Mouse (Mus musculus): Measurements from ENCODE around the gene Myh14. TPM values are rescaled to one million over a fixed set of nuclear protein-coding genes. Genes with fewer than 3 reads are reported as not detected.

Myh14 gene
- polyA plus RNA-seq, 1 experiment from 2014 or later, result 70.3 TPM

DNA sequence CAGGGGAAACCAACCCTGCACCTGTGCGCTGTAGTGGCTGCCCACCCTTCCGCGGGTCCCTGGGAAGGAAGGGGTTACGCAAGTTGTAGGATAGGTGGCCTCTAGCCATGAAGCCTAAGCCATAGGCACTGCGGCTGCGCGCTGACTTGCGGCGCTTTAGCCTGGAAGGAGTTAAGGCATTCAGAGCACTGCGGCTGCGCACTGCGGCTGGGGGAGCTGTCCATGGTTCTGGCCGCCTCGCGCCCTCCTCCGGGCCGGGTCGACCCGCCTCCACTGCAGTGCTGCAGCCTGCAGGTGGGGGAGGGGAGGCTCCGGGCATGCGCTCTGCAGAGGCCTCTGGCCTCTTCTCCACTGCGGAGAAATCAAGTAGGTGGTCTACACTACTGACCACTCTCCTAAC is 76.9 kb downstream of the Myh14 start:
- ATAC-seq, result peak; percentile 22; the same call in 1 of the 2 replicates
- no peak overlapping the region for H3K27ac ChIP-seq (ENCODE audit: low read length)
- H3K27me3 ChIP-seq (replicated peaks; ENCODE audit: control insufficient read depth, insufficient read depth, low read length), result peaks cover 34% of the 10 kb centered on the region
- peaks cover 10% of the 10 kb centered on the region for H3K4me1 ChIP-seq (ENCODE audit: control insufficient read depth, insufficient read depth, low read length)
- H3K36me3 ChIP-seq (ENCODE audit: control insufficient read depth, insufficient read depth, low read length), result no peaks in the 10 kb centered on the region
- H3K4me3 ChIP-seq (ENCODE audit: low read length), result no peak overlapping the region
- H3K9me3 ChIP-seq (ENCODE audit: control insufficient read depth, low read length), result no peaks in the 10 kb centered on the region
- H3K9ac ChIP-seq (ENCODE audit: low read depth, low read length), result no peak overlapping the region
- H3K4me2 ChIP-seq (ENCODE audit: low read depth, low read length), result no peak overlapping the region
- under 1% methylated on average over 21 of the region's 22 CpGs for WGBS

DNA sequence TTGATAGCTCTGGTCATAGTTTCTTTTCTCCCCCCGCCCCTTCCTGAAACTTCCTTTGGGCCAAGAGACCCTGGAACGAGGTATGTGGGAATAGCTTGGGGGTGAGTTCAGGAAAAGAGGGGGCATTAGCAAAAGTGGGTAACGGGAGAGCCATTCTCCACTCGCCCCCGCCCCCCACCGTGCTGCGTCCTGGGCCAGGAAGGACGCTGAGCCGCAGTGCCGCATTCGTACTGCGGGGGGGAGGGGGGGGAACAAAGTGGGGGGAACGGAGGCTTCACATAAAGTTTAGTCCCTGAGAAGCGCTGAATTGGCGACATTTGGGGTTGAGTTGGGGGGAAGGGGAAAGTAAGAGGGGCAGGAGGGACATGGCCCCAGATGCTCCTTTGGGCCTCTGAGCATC is 77.6 kb downstream of the Myh14 start:
- Histone ChIP-seq H3K27me3 (replicated peaks; ENCODE audit: control insufficient read depth, insufficient read depth, low read length) (peaks cover 41% of the 10 kb centered on the region), H3K4me1 (ENCODE audit: control insufficient read depth, insufficient read depth, low read length) (peaks cover 14% of the 10 kb centered on the region), H3K4me3 (ENCODE audit: low read length) (no peak overlapping the region), H3K9ac (ENCODE audit: low read depth, low read length) (no peak overlapping the region), H3K4me2 (ENCODE audit: low read depth, low read length) (no peak overlapping the region), H3K27ac (ENCODE audit: low read length) (no peak overlapping the region), H3K9me3 (ENCODE audit: control insufficient read depth, low read length) (no peaks in the 10 kb centered on the region), H3K36me3 (ENCODE audit: control insufficient read depth, insufficient read depth, low read length) (no peaks in the 10 kb centered on the region)
- 3% methylated on average over 15 of the region's 15 CpGs for WGBS
- ATAC-seq, result no peak

DNA sequence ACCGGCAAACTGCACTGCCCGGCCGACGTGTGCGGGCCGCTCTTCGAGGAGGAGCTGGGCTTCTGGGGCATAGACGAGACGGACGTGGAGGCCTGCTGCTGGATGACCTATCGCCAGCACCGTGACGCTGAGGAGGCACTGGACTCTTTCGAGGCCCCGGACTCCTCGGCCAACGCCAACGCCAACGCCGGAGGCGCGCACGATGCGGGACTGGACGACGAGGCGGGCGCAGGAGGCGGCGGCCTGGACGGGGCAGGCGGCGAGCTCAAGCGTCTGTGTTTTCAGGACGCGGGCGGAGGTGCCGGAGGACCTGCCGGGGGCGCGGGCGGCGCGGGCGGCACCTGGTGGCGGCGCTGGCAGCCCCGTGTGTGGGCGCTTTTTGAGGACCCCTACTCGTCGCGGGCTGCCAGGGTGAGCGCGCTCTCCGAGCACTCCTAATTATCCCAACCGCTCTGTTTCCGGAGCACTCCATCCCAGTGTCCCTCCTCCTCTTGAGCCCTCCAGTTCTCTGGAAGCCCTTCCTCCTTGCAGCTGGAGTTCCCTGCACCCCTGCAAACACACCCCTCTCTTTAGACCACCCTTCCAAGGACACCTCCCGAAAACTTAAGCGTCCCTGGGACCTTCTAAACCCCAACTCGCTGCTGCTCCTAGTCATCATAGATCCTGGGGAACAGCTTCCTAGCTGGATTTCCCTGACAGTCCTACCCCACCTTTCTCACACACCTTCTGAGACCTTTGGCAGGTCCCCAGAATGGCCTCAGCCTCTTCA is 79.1 kb downstream of the Myh14 start:
- H3K36me3 ChIP-seq (ENCODE audit: control insufficient read depth, insufficient read depth, low read length), result no peaks in the 10 kb centered on the region
- H3K4me1 ChIP-seq (ENCODE audit: control insufficient read depth, insufficient read depth, low read length), result peaks cover 17% of the 10 kb centered on the region
- H3K4me2 ChIP-seq (ENCODE audit: low read depth, low read length), result peak overlapping the region; percentile 99
- H3K27me3 ChIP-seq (replicated peaks; ENCODE audit: control insufficient read depth, insufficient read depth, low read length), result peaks cover 54% of the 10 kb centered on the region
- H3K9me3 ChIP-seq (ENCODE audit: control insufficient read depth, low read length), result no peaks in the 10 kb centered on the region
- H3K4me3 ChIP-seq (ENCODE audit: low read length), result peak overlapping the region; percentile 60
- peak overlapping the region; percentile 66 for H3K9ac ChIP-seq (ENCODE audit: low read depth, low read length)
- H3K27ac ChIP-seq (ENCODE audit: low read length), result no peak overlapping the region
- WGBS, result under 1% methylated on average over 60 of the region's 60 CpGs
- ATAC-seq, result no peak

DNA sequence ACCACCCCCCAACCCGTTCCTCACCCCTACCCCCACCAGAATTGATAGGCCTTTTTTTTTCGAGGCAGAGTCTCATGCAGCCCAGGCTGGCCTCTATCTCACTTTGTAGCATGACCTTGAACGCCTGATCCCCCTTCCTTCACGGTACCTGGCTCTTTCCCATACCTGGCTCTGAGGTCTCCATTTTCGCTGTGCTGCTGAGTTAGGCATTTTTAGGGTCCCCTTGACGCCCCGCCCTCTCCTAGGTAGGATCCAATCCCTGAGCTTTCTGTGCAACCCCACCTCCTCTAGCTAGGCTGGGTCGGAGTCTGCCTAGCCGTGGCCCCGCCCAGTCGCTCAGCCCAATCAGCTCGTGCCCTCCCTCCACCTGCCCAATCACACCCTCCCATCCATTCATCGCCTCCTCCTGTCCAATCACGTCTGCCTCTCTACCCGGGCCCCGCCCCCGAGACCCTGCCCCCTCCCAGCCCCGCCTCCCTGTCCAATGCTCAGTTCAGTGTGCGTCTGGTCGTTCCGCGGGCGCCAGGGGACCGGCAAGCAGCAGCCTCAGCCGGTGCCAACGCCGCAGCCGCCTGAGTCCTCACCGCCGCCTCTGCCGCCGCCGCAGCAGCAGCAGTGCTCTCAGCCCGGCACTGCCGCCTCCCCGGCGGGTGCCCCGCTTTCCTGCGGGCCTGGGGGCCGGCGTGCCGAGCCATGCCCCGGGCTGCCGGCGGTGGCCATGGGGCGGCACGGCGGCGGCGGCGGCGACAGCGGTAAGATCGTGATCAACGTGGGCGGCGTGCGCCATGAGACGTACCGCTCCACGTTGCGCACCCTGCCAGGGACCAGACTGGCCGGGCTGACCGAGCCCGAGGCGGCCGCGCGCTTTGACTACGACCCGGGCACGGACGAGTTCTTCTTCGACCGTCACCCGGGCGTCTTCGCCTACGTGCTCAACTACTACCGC is 80.0 kb downstream of the Myh14 start, which contains the start of gene Kcnc3:
Gene Kcnc3 (plus strand): TSS at position 263 of the 946 bp plus-strand sequence.
- Histone ChIP-seq H3K4me2 (ENCODE audit: low read depth, low read length) (peak within 1 kb of the TSS; percentile 99), H3K4me1 (ENCODE audit: control insufficient read depth, insufficient read depth, low read length) (peaks cover 17% of the 10 kb centered on the region), H3K9me3 (ENCODE audit: control insufficient read depth, low read length) (no peaks in the 10 kb centered on the region), H3K9ac (ENCODE audit: low read depth, low read length) (peak within 1 kb of the TSS; percentile 66), H3K36me3 (ENCODE audit: control insufficient read depth, insufficient read depth, low read length) (no peaks in the 10 kb centered on the region), H3K27ac (ENCODE audit: low read length) (no peak within 1 kb of the TSS), H3K4me3 (ENCODE audit: low read length) (peak within 1 kb of the TSS; percentile 60), H3K27me3 (replicated peaks; ENCODE audit: control insufficient read depth, insufficient read depth, low read length) (peaks cover 62% of the 10 kb centered on the region)
- ATAC-seq, result peak; percentile 95
- WGBS, result under 1% methylated on average over 79 of the region's 80 CpGs

DNA sequence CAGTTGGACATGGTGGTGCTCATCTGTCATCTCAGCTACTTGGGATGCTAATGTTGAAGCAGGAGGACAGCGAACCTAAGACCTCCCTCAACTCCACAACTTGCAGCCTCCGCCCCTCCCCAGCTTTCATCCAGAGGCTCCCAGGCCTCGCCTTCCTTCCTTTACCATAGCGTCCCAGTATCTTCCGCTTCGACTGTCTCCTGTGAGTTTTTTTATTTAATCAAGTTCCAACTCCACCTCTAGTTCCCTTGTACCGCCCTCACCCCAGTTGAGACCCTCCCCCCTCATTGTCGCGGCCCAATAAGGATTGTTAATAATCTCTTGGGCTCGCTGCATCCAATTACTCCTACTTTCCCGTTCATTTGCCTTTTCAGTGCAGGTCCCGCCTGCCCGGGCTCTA is 80.7 kb downstream of the Myh14 start:
- peak overlapping the region; percentile 27; the same call in 1 of the 2 replicates for H3K4me3 ChIP-seq (ENCODE audit: low read length)
- no peak overlapping the region for H3K9ac ChIP-seq (ENCODE audit: low read depth, low read length)
- H3K36me3 ChIP-seq (ENCODE audit: control insufficient read depth, insufficient read depth, low read length), result no peaks in the 10 kb centered on the region
- peak overlapping the region; percentile 99 for H3K4me2 ChIP-seq (ENCODE audit: low read depth, low read length)
- H3K9me3 ChIP-seq (ENCODE audit: control insufficient read depth, low read length), result no peaks in the 10 kb centered on the region
- 5% methylated on average over 13 of the region's 13 CpGs for WGBS
- H3K27me3 ChIP-seq (replicated peaks; ENCODE audit: control insufficient read depth, insufficient read depth, low read length), result peaks cover 70% of the 10 kb centered on the region
- no peak for ATAC-seq
- H3K4me1 ChIP-seq (ENCODE audit: control insufficient read depth, insufficient read depth, low read length), result peaks cover 17% of the 10 kb centered on the region
- no peak overlapping the region for H3K27ac ChIP-seq (ENCODE audit: low read length)

DNA sequence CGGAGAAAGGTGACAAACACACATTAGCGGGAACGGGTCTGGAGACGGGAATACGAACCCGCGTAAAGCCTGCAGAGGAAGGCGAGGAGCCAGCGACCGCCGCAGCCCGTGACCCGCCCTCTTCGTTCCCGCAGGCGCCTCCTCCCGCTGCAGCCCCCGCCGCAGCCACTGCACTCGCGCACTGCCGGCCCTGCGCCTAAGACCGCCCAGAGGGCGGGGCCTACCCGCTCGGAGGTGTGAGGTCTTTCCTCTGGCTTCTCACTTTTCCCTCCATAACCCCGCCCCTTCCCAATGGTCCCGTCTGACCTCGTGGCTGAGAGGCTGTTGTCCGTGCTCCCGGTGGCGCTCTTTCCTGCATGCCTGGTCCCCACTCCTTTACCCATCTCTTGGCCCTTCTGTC is 81.5 kb downstream of the Myh14 start:
- Histone ChIP-seq H3K9me3 (ENCODE audit: control insufficient read depth, low read length) (no peaks in the 10 kb centered on the region), H3K27ac (ENCODE audit: low read length) (no peak overlapping the region), H3K4me2 (ENCODE audit: low read depth, low read length) (peak overlapping the region; percentile 71), H3K9ac (ENCODE audit: low read depth, low read length) (peak overlapping the region; percentile 46; the same call in 1 of the 2 replicates), H3K4me3 (ENCODE audit: low read length) (peak overlapping the region; percentile 48), H3K27me3 (replicated peaks; ENCODE audit: control insufficient read depth, insufficient read depth, low read length) (peaks cover 73% of the 10 kb centered on the region), H3K4me1 (ENCODE audit: control insufficient read depth, insufficient read depth, low read length) (peaks cover 17% of the 10 kb centered on the region), H3K36me3 (ENCODE audit: control insufficient read depth, insufficient read depth, low read length) (no peaks in the 10 kb centered on the region)
- WGBS, result under 1% methylated on average over 27 of the region's 33 CpGs
- ATAC-seq, result peak; percentile 47

DNA sequence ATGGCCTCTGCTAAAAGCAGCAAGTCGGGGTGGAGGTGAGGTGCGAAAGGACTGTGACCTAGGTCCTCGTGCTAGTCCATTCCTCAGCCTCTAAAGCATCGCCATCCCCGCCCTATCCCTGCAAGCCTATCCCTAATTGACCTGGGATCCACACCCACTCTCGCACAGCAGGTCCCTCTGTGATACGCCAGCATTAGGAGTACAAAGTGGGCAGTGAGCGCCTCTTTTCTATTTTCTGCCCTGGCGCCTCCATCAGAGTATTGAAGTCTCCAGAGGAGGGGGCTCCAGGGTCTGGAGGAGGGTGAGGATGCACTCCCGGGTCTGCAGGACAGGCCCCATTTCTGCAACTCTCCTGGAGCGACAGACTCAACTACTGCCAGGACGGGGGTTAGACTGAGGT is 82.3 kb downstream of the Myh14 start:
- Histone ChIP-seq H3K9me3 (ENCODE audit: control insufficient read depth, low read length) (no peaks in the 10 kb centered on the region), H3K27me3 (replicated peaks; ENCODE audit: control insufficient read depth, insufficient read depth, low read length) (peaks cover 69% of the 10 kb centered on the region), H3K36me3 (ENCODE audit: control insufficient read depth, insufficient read depth, low read length) (no peaks in the 10 kb centered on the region), H3K9ac (ENCODE audit: low read depth, low read length) (no peak overlapping the region; the same call in 1 of the 2 replicates), H3K4me3 (ENCODE audit: low read length) (peak overlapping the region; percentile 48; the same call in 1 of the 2 replicates), H3K4me1 (ENCODE audit: control insufficient read depth, insufficient read depth, low read length) (peaks cover 15% of the 10 kb centered on the region), H3K27ac (ENCODE audit: low read length) (no peak overlapping the region), H3K4me2 (ENCODE audit: low read depth, low read length) (peak overlapping the region; percentile 71)
- ATAC-seq, result no peak
- 8% methylated on average over 12 of the region's 12 CpGs for WGBS

DNA sequence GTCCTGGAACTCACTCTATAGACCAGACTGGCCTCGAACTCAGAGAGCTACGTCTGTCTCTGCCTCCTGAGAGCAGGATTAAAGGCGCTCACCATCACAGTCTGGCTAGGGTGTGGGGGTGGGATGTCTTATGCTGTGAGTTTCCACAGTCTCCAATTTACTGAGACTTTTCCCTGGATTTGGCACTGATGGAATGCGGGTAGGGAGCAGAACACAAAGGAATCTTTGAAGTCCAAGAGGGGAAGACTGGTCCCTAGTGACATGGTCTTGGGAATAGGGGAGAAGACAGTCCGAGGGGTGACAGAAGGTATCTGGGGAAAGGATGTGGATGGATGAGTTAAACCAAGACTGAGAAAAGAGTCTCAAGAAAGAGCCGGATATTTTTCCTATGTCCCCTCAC is 83.0 kb downstream of the Myh14 start:
- Histone ChIP-seq H3K4me1 (ENCODE audit: control insufficient read depth, insufficient read depth, low read length) (peaks cover 15% of the 10 kb centered on the region), H3K27me3 (replicated peaks; ENCODE audit: control insufficient read depth, insufficient read depth, low read length) (peaks cover 63% of the 10 kb centered on the region), H3K4me2 (ENCODE audit: low read depth, low read length) (no peak overlapping the region), H3K9me3 (ENCODE audit: control insufficient read depth, low read length) (no peaks in the 10 kb centered on the region), H3K27ac (ENCODE audit: low read length) (no peak overlapping the region), H3K9ac (ENCODE audit: low read depth, low read length) (no peak overlapping the region), H3K36me3 (ENCODE audit: control insufficient read depth, insufficient read depth, low read length) (no peaks in the 10 kb centered on the region), H3K4me3 (ENCODE audit: low read length) (no peak overlapping the region)
- WGBS, result 42% methylated on average over 6 of the region's 6 CpGs
- ATAC-seq, result no peak

DNA sequence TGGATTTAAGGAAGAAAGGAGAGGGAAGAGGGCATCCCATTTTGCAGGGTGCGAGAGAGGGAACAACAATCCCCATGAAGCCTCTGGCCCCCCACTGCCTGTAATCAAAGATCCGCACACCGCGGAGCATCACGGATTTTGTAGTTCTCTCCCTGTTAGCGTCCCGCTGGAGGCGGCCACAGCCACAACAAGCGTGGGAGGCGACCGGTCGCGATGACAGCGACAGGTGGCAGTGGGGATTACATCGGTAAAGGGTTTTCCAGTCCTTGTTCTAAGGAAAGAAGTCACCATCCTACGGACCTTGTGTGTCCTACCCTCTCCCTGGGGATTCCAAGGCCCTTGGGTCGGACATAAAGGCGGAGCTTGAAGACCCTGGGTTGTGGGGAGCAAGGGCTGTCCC is 83.7 kb downstream of the Myh14 start:
- 1% methylated on average over 18 of the region's 18 CpGs for WGBS
- H3K9ac ChIP-seq (ENCODE audit: low read depth, low read length), result no peak overlapping the region
- H3K4me2 ChIP-seq (ENCODE audit: low read depth, low read length), result peak overlapping the region; percentile 26
- no peak for ATAC-seq
- H3K4me1 ChIP-seq (ENCODE audit: control insufficient read depth, insufficient read depth, low read length), result peaks cover 15% of the 10 kb centered on the region
- H3K27ac ChIP-seq (ENCODE audit: low read length), result no peak overlapping the region
- peaks cover 57% of the 10 kb centered on the region for H3K27me3 ChIP-seq (replicated peaks; ENCODE audit: control insufficient read depth, insufficient read depth, low read length)
- no peaks in the 10 kb centered on the region for H3K9me3 ChIP-seq (ENCODE audit: control insufficient read depth, low read length)
- H3K36me3 ChIP-seq (ENCODE audit: control insufficient read depth, insufficient read depth, low read length), result no peaks in the 10 kb centered on the region
- peak overlapping the region; percentile 25 for H3K4me3 ChIP-seq (ENCODE audit: low read length)

All from intestine, embryonic 16.5 days (tissue).